Mouse (Mus musculus) heart, adult 2 months (tissue): ENCODE measurements around the gene Hcrtr1.

Source experiments
- CTCF ChIP-seq: fragments of 200-600 bp; IDR thresholded peaks from 2 replicates; pipeline ENCODE4 v1.8.1; 2022; ENCODE audit warnings: antibody characterized with exemption, mild to moderate bottlenecking, moderate library complexity
- EP300 ChIP-seq: fragments of 200-500 bp; IDR thresholded peaks from 2 replicates; pipeline ENCODE4 v1.6.1; 2011; ENCODE audit warnings: low read depth, low read length, control low read depth; ENCODE audit not compliant: insufficient read depth
- POLR2A ChIP-seq: fragments of 200-500 bp; IDR thresholded peaks from 2 replicates; pipeline ENCODE4 v1.6.1; 2011; ENCODE audit warnings: mild to moderate bottlenecking, low read depth, low read length, control low read depth; ENCODE audit not compliant: insufficient read depth

- no peak for TF ChIP-seq CTCF
- TF ChIP-seq POLR2A: no peak
- no peak for TF ChIP-seq EP300
Observed at GRCm38 (mm10) chr4:130186891-130187290, 47.7 kb upstream of the Hcrtr1 start.
